Mouse (Mus musculus): ENCODE data around the gene Ankrd44. TPM values are rescaled to one million over a fixed set of nuclear protein-coding genes. Genes with fewer than 3 reads are reported as not detected.
"Not testable (repeated sequence)": the region's sequence is repeated elsewhere in the genome, so short reads cannot be mapped to it uniquely, and the experiment has no call there.

Gene Ankrd44
- 49.5 and 77.7 TPM in 2 replicates for total RNA-seq (2017)

- peak; percentile 57 to 82 for ATAC-seq (replicated peaks in 1 of 2; ENCODE audit: insufficient read depth in 1 of 2, low FRiP score in 2 of 2, low TSS enrichment in 1 of 2, low read depth in 1 of 2, poor library complexity in 2 of 2, severe bottlenecking in 2 of 2)
Measured at GRCm38 (mm10) chr1:54925971-54926771, at the start of gene Ankrd44. Ankrd44 (minus strand) TSS chr1:54926387.

DNA sequence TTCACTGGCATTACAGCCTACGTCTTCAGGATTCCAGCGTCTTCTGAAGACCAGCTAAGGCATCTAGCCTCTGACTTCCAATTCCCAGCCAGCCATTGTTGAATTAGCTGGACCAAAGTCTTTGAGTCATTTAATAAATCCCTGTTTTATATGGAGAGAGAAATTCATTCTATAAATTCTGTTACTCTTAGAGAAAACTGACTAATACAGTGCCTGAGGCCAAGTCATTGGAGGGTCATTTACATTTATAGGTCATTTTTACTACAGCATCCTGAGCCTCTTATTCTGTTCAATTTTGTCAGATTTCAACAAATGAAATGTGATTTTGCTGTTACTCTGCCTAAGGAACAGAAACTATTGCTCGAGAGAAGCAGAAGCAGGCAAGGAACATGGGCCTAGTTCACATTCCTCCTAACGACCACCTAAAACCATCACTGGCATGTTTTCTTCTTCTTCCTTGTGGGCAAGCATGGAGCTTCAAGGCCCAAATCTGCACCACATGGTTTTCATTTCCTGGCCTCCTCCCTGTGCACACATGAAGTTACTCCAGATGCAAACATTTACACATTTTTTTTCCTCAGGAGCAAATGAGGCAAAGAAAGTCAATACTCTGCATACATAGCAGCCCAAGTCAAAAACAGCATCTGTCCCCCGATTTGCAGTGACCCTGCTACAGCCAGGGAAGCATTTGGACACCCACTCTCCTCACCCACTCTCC lies 45.7 kb upstream of the Ankrd44 start:
- no peak for ATAC-seq (replicated peaks in 1 of 2; ENCODE audit: insufficient read depth in 1 of 2, low FRiP score in 2 of 2, low TSS enrichment in 1 of 2, low read depth in 1 of 2, poor library complexity in 2 of 2, severe bottlenecking in 2 of 2)

- ATAC-seq (replicated peaks in 1 of 2; ENCODE audit: insufficient read depth in 1 of 2, low FRiP score in 2 of 2, low TSS enrichment in 1 of 2, low read depth in 1 of 2, poor library complexity in 2 of 2, severe bottlenecking in 2 of 2), result no peak
Measured at GRCm38 (mm10) chr1:54966858-54967257, 40.7 kb upstream of the Ankrd44 start.

- ATAC-seq (replicated peaks in 1 of 2; ENCODE audit: insufficient read depth in 1 of 2, low FRiP score in 2 of 2, low TSS enrichment in 1 of 2, low read depth in 1 of 2, poor library complexity in 2 of 2, severe bottlenecking in 2 of 2), result no peak
Measured at GRCm38 (mm10) chr1:54965159-54965995, 39.2 kb upstream of the Ankrd44 start.

GRCm38 (mm10) chr1:54961724-54962123 lies 35.5 kb upstream of the Ankrd44 start:
- ATAC-seq (replicated peaks in 1 of 2; ENCODE audit: insufficient read depth in 1 of 2, low FRiP score in 2 of 2, low TSS enrichment in 1 of 2, low read depth in 1 of 2, poor library complexity in 2 of 2, severe bottlenecking in 2 of 2), result no peak

DNA sequence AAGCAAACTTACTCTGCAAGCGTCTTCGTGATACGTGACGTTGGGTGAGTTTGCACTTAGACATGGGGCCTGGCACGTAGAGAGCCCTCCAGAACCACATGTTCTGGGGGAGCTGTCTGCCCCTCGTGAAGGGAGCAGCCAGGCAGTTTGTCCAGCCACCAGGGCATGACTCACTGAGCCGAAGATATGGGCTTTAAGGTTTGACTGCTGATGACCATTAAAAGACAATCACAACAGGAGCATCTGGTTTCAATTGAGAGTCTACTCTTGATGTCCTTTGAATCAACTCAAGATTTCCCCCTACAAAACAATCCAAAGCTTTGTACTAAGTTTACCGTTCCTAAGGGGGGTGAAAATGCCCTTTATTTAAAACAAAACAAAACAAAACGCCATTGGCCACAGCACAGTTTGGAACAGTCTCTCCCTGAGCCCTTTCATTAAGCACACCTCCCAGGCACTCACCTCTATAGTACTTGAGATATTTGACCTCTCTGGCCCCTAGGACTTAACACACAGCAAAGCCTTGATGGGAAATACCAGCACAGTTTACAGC lies 34.5 kb upstream of the Ankrd44 start:
- ATAC-seq (replicated peaks in 1 of 2; ENCODE audit: insufficient read depth in 1 of 2, low FRiP score in 2 of 2, low TSS enrichment in 1 of 2, low read depth in 1 of 2, poor library complexity in 2 of 2, severe bottlenecking in 2 of 2), result no peak

- no peak for ATAC-seq (replicated peaks in 1 of 2; ENCODE audit: insufficient read depth in 1 of 2, low FRiP score in 2 of 2, low TSS enrichment in 1 of 2, low read depth in 1 of 2, poor library complexity in 2 of 2, severe bottlenecking in 2 of 2)
Measured at GRCm38 (mm10) chr1:54958525-54958924, 32.3 kb upstream of the Ankrd44 start.

DNA sequence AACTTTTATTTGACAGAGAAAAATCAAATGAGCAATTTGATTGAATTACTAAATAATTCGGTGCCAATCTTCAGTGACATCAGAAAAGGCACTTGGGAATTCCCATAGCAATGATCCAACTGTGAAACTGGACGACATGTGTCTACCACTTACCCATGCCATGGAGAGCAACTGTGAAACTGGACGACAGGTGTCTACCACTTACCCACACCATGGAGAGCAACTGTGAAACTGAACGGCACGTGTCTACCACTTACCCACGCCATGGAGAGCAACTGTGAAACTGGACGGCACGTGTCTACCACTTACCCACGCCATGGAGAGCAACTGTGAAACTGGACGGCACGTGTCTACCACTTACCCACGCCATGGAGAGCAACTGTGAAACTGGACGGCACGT lies 30.8 kb upstream of the Ankrd44 start:
- not testable (repeated sequence) for ATAC-seq (replicated peaks in 1 of 2; ENCODE audit: insufficient read depth in 1 of 2, low FRiP score in 2 of 2, low TSS enrichment in 1 of 2, low read depth in 1 of 2, poor library complexity in 2 of 2, severe bottlenecking in 2 of 2)

DNA sequence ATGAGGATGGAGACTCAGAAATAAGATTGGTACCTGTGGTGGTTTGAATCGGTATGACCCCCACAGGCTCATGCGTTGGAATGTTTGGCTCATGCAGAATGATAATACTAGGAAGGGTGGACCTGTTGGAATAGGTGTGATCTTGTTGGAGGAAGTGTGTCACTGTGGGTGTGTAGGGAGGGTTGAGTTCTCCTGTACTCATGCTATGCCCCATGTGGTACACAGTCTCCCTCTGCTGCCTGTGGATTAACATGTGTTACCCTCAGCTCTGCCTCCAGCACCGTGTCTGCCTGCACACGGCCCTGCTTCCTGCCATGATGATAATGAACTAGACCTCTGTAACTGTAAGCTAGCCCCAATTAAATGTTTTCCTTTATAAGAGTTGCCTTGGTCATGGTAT lies 28.7 kb upstream of the Ankrd44 start:
- ATAC-seq (replicated peaks in 1 of 2; ENCODE audit: insufficient read depth in 1 of 2, low FRiP score in 2 of 2, low TSS enrichment in 1 of 2, low read depth in 1 of 2, poor library complexity in 2 of 2, severe bottlenecking in 2 of 2), result no peak

DNA sequence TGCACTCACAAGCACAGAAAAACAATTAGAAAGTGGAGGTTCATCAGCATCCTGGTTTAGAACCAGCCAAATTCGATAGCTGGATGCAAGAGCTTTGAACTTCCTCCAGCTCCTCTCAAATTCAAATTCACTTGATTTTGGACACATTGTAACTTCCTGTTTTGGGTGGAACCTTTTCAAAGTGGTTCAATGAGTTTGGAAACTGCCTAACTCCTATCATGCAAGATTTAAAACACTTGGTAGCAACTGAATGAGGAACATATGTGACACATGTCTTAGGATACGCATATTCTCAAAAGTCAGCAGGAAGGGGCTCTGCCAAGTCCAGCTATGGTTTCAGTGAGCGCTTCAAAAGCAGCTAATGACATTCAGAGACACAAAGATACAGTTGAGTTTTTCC lies 18.5 kb upstream of the Ankrd44 start:
- peak; percentile 7 to 36; a peak in 1 of 4 replicates for ATAC-seq (replicated peaks in 1 of 2; ENCODE audit: insufficient read depth in 1 of 2, low FRiP score in 2 of 2, low TSS enrichment in 1 of 2, low read depth in 1 of 2, poor library complexity in 2 of 2, severe bottlenecking in 2 of 2)

DNA sequence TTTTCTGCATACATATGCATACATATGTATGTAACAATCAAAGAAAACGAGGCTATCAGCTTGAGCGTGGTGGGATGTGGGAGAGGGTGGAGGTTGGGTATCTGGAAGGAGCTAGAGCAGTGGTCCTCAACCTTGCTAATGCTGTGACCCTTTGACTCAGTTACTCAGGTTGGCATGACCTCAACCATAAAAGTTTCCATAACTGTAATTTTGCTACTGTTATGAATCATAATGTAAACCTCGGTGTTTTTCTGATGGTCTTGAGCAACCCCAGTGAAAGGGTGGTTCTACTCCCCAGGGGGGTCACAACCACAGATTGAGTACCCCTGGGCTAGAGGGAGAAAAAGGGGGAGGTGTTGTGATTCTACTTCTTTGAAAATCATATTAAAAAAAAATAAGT lies 9.3 kb upstream of the Ankrd44 start:
- ATAC-seq (replicated peaks in 1 of 2; ENCODE audit: insufficient read depth in 1 of 2, low FRiP score in 2 of 2, low TSS enrichment in 1 of 2, low read depth in 1 of 2, poor library complexity in 2 of 2, severe bottlenecking in 2 of 2), result no peak

DNA sequence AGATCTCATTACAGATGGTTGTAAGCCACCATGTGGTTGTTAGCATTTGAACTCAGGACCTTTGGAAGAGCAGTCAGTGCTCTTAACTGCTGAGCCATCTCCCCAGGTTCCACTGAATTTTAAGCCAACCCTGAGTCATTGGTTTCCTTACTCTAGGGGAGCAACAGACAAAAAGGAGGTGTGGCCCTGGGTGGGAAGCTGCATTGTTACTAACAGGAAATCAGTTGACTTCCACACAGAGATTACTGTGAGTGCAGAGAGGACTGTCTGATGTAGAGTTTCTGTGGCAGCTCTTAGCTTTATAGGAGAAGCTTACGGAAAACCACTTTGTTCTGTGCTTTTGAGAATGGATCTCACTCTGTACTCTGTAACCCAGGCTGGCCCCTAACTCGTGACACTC lies 8.7 kb upstream of the Ankrd44 start:
- peak in 1 of 2 experiments; percentile 65; a peak in 2 of 4 replicates for ATAC-seq (replicated peaks in 1 of 2; ENCODE audit: insufficient read depth in 1 of 2, low FRiP score in 2 of 2, low TSS enrichment in 1 of 2, low read depth in 1 of 2, poor library complexity in 2 of 2, severe bottlenecking in 2 of 2)

DNA sequence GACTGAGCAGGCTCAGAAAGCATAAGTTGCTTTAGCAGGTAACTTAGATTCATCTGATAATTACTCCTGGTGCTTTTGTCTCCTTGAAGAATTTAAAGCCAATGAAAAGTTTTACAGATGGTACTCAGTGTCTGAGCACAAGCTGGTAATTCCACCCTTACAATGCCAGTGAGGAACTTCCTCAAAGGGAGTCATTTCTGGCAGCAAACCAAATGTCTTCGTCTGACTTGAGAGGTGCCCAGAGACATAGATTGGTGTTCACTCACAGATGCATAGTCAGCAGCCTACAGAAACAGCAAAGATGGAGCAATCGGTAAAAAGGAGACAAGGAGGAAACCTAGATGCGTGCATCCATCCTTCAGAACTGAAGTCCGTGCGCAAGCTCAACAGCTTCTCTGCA lies 7.5 kb upstream of the Ankrd44 start:
- ATAC-seq (replicated peaks in 1 of 2; ENCODE audit: insufficient read depth in 1 of 2, low FRiP score in 2 of 2, low TSS enrichment in 1 of 2, low read depth in 1 of 2, poor library complexity in 2 of 2, severe bottlenecking in 2 of 2), result no peak

GRCm38 (mm10) chr1:54932456-54933115 lies 6.4 kb upstream of the Ankrd44 start:
- no peak for ATAC-seq (replicated peaks in 1 of 2; ENCODE audit: insufficient read depth in 1 of 2, low FRiP score in 2 of 2, low TSS enrichment in 1 of 2, low read depth in 1 of 2, poor library complexity in 2 of 2, severe bottlenecking in 2 of 2)

- ATAC-seq (replicated peaks in 1 of 2; ENCODE audit: insufficient read depth in 1 of 2, low FRiP score in 2 of 2, low TSS enrichment in 1 of 2, low read depth in 1 of 2, poor library complexity in 2 of 2, severe bottlenecking in 2 of 2), result no peak
Measured at GRCm38 (mm10) chr1:54931231-54931630, 5.0 kb upstream of the Ankrd44 start.

DNA sequence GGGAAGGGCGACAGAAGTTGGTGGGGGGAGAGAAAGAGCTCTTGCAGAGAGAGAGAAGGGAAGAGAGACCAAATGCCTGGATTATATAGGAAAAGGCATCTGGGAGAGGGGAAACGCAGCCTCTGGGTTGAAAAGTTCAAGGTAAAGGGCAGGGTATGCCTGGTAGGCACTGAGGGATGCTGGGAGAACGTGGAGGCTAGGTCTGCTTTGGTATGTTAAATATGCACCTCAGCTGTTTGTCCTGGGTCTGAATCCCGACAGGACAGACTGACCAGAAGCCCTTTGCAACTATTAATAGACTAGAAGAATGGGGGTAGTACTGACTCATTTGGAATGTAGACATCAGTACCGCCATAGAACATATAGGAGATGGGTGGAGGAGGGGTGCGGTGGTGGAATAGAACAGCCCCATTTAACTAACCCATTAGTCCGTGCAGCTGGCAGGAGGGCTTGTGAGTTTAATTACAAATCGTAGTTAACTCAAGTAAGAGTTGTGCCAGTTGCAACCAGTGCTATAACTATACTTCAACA lies 4.5 kb upstream of the Ankrd44 start:
- ATAC-seq (replicated peaks in 1 of 2; ENCODE audit: insufficient read depth in 1 of 2, low FRiP score in 2 of 2, low TSS enrichment in 1 of 2, low read depth in 1 of 2, poor library complexity in 2 of 2, severe bottlenecking in 2 of 2), result no peak

DNA sequence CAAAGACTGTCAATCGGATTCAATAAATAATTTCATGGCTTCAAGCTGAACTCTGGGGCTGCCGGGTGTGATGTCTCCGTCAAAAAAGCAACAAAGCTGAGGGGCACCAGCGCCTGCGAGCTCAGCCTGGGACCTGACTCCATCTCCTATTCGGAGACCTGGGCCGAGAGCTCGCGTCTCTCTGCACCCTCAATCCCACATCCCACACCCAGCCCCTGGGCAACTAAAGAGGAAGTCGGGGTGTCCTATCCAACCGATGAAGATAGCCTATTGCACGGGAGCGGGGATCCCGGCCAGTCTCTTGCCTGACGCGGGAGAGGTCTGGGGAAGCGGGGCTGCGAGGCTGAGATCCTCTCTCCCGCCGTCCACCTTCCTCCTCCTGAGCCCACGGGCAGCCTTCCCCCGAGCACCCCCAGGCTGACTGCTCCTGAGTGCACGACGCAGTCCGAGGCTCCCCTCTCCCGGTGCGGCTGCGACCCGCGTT lies 694 bp downstream of the Ankrd44 start:
- ATAC-seq (replicated peaks in 1 of 2; ENCODE audit: insufficient read depth in 1 of 2, low FRiP score in 2 of 2, low TSS enrichment in 1 of 2, low read depth in 1 of 2, poor library complexity in 2 of 2, severe bottlenecking in 2 of 2), result peak; percentile 35 to 61
